Mouse (Mus musculus): Measurements from ENCODE around the gene Fndc3b. TPM values are rescaled to one million over a fixed set of nuclear protein-coding genes. Genes with fewer than 3 reads are reported as not detected.

Gene Fndc3b
- polyA plus RNA-seq, 1 experiment from 2014 or later, result 11.3 TPM

DNA sequence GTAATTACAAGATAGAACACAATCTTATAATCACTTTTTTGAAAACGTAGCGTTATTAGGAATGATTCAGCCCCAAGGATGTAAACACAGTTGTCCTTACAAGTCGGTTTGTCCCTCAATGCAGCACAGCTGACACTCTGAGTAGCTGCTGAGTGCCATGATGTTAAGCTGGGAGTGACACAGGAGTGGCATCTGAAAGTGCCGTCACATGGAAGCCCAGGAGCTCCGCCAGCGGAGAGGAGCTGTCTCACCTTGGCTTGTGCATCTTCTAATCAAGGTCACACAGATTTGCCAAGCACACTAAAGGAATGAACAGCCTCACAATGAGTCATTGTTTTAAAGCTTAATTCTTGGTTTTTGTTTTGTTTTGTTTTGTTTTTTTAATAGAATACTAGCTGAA is 68.7 kb downstream of the Fndc3b start:
- H3K4me2 ChIP-seq (replicated peaks), result no peak overlapping the region
- H3K27ac ChIP-seq, result no peak overlapping the region
- H3K9me3 ChIP-seq (ENCODE audit: control insufficient read depth, low read length), result no peaks in the 10 kb centered on the region
- H3K9ac ChIP-seq, result no peak overlapping the region
- H3K27me3 ChIP-seq (ENCODE audit: control insufficient read depth, insufficient read depth, low read length), result no peaks in the 10 kb centered on the region
- H3K4me3 ChIP-seq (replicated peaks; ENCODE audit: low read length), result no peak overlapping the region
- peaks cover 5% of the 10 kb centered on the region; the same call in 1 of the 2 replicates for H3K4me1 ChIP-seq (replicated peaks; ENCODE audit: control insufficient read depth, insufficient read depth, low read length)
- DNase-seq (ENCODE audit: low spot score), result no peak
- ATAC-seq (ENCODE audit: low FRiP score), result no peak
- WGBS, result 94% methylated on average over 6 of the region's 6 CpGs
- H3K36me3 ChIP-seq (replicated peaks; ENCODE audit: control insufficient read depth, insufficient read depth), result no peaks in the 10 kb centered on the region

DNA sequence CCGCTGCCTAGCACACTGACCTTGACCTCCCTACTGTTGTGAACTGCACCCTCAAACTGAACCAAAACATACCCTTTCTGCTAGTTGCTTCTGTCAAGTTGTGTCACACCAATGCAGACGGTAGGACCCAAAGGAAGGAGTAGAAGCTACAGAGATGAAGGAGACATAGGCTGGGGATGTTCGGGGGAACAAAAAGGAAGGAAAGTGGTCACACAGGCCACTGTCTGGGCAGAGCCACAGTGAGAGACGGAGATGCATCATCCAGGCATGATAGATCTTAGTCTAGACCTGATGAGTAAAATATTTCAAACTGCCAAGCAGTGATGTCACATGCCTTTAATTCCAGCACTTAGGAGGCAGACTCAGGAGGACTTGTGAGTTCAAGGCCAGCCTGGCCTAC is 71.4 kb downstream of the Fndc3b start:
- Histone ChIP-seq H3K36me3 (replicated peaks; ENCODE audit: control insufficient read depth, insufficient read depth) (no peaks in the 10 kb centered on the region), H3K27ac (no peak overlapping the region), H3K27me3 (ENCODE audit: control insufficient read depth, insufficient read depth, low read length) (no peaks in the 10 kb centered on the region), H3K9me3 (ENCODE audit: control insufficient read depth, low read length) (no peaks in the 10 kb centered on the region), H3K4me2 (replicated peaks) (no peak overlapping the region), H3K4me3 (replicated peaks; ENCODE audit: low read length) (no peak overlapping the region), H3K9ac (no peak overlapping the region), H3K4me1 (replicated peaks; ENCODE audit: control insufficient read depth, insufficient read depth, low read length) (no peaks in the 10 kb centered on the region)
- DNase-seq (ENCODE audit: low spot score) (no peak), ATAC-seq (ENCODE audit: low FRiP score) (no peak)
- 88% methylated on average over 4 of the region's 4 CpGs for WGBS

DNA sequence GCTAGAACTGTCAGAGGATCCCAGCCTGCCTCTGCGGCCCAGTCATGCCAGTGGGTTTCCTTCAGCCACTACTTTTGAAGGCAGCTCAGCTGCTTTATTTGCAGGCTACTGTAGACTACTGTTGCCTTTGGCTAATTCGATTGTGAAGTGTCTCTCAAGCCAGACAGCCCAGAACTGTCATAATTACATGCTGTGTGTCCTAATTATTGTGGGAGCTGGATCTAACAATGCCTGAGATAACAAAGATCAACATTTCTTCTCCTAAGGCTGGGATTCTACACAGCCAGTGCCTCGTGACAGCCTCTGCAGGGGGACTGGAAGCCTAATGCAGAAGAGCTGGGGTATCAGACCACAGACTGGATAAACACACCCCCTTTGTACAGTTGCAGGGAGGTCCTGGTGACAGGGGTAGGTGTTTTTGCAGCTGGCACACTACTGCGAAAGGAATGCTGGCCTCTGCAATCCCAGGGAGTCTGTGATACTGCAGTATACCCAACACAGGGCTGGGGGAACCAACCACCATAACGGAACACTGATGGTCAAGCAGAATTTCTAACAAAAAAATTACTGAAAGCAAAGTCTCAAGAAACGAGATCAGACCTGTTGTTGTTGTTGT is 74.0 kb downstream of the Fndc3b start:
- H3K4me2 ChIP-seq (replicated peaks), result no peak overlapping the region
- no peaks in the 10 kb centered on the region for H3K36me3 ChIP-seq (replicated peaks; ENCODE audit: control insufficient read depth, insufficient read depth)
- H3K27me3 ChIP-seq (ENCODE audit: control insufficient read depth, insufficient read depth, low read length), result no peaks in the 10 kb centered on the region
- H3K4me3 ChIP-seq (replicated peaks; ENCODE audit: low read length), result no peak overlapping the region
- ATAC-seq (ENCODE audit: low FRiP score) (0 out of 2 replicates have a peak, but pooled peaks have one; percentile 47), DNase-seq (ENCODE audit: low spot score) (no peak)
- WGBS, result 76% methylated on average over 6 of the region's 6 CpGs
- H3K9me3 ChIP-seq (ENCODE audit: control insufficient read depth, low read length), result no peaks in the 10 kb centered on the region
- H3K4me1 ChIP-seq (replicated peaks; ENCODE audit: control insufficient read depth, insufficient read depth, low read length), result no peaks in the 10 kb centered on the region
- no peak overlapping the region for H3K9ac ChIP-seq
- no peak overlapping the region for H3K27ac ChIP-seq

DNA sequence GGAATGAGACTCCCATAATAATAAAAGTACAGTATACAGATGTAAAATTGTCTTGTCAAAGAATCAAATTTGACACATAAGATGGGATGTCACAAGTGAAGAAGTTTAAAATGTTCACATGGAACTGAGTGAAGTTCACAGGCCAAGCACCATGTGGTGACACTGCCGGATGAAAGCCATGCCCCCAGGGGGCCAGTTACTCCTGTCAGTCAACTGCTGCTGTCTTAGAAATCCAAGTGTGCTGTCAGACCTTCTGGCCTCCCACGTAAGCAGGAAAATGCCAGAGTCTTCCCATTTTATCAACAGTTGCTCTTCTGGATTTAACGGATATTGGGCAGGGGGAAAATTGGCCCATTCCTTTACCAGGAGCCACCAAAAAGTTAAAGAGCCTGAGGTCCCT is 75.3 kb downstream of the Fndc3b start:
- Histone ChIP-seq H3K4me2 (replicated peaks) (no peak overlapping the region), H3K27me3 (ENCODE audit: control insufficient read depth, insufficient read depth, low read length) (no peaks in the 10 kb centered on the region), H3K9ac (no peak overlapping the region), H3K4me3 (replicated peaks; ENCODE audit: low read length) (no peak overlapping the region), H3K36me3 (replicated peaks; ENCODE audit: control insufficient read depth, insufficient read depth) (no peaks in the 10 kb centered on the region), H3K4me1 (replicated peaks; ENCODE audit: control insufficient read depth, insufficient read depth, low read length) (no peaks in the 10 kb centered on the region), H3K9me3 (ENCODE audit: control insufficient read depth, low read length) (no peaks in the 10 kb centered on the region), H3K27ac (no peak overlapping the region)
- no peak for ATAC-seq (ENCODE audit: low FRiP score)
- WGBS, result 15% methylated on average over 3 of the region's 3 CpGs
- DNase-seq (ENCODE audit: low spot score), result no peak

DNA sequence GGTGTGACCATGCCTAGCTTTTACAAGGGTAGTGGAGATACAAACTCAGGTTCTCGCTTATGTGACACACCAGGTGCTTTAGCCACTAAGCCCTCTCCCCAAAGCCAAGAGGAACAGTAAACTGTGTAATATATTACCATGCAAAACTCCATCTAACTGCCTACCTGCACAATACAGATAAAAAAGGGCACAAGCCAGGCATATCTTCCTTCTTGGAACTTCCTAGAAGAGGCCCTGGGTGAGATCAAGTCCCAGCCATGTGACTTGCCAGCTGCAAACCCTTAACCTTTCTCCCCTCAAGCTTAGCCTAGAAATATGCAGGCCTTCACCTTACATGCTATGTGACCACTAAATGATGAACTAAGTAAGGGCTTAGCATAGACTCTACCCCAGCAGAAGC is 78.2 kb downstream of the Fndc3b start:
- Histone ChIP-seq H3K4me2 (replicated peaks) (no peak overlapping the region), H3K9me3 (ENCODE audit: control insufficient read depth, low read length) (no peaks in the 10 kb centered on the region), H3K4me3 (replicated peaks; ENCODE audit: low read length) (no peak overlapping the region), H3K4me1 (replicated peaks; ENCODE audit: control insufficient read depth, insufficient read depth, low read length) (no peaks in the 10 kb centered on the region), H3K36me3 (replicated peaks; ENCODE audit: control insufficient read depth, insufficient read depth) (no peaks in the 10 kb centered on the region), H3K27ac (no peak overlapping the region), H3K9ac (no peak overlapping the region), H3K27me3 (ENCODE audit: control insufficient read depth, insufficient read depth, low read length) (no peaks in the 10 kb centered on the region)
- WGBS, result 100% methylated on average over 1 of the region's 1 CpGs
- ATAC-seq (ENCODE audit: low FRiP score), result no peak
- DNase-seq (ENCODE audit: low spot score), result no peak

DNA sequence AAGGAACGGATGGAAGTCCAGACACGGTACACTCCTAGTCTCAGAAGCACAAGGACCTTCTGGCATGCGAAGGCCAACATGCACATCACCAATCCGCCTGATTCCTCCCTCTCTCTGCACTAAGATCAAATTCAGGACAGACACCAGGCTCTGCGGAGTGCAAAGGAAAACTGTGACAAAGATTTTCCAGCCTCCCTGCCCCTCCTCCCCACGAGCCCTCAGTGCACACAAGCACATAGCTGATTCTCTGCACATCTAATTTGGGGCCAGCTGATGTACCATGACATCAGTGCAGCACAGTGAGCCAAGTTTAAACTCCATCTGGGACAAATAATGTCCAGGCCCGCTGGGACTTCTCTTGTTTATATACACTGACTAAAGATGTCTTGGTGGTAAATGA is 80.0 kb downstream of the Fndc3b start:
- 69% methylated on average over 7 of the region's 7 CpGs for WGBS
- no peaks in the 10 kb centered on the region for H3K36me3 ChIP-seq (replicated peaks; ENCODE audit: control insufficient read depth, insufficient read depth)
- no peak overlapping the region for H3K4me2 ChIP-seq (replicated peaks)
- DNase-seq (ENCODE audit: low spot score) (peak; percentile 56), ATAC-seq (ENCODE audit: low FRiP score) (peak; percentile 72; the same call in 1 of the 2 replicates)
- H3K9me3 ChIP-seq (ENCODE audit: control insufficient read depth, low read length), result no peaks in the 10 kb centered on the region
- no peak overlapping the region for H3K27ac ChIP-seq
- no peak overlapping the region for H3K4me3 ChIP-seq (replicated peaks; ENCODE audit: low read length)
- no peaks in the 10 kb centered on the region for H3K4me1 ChIP-seq (replicated peaks; ENCODE audit: control insufficient read depth, insufficient read depth, low read length)
- no peak overlapping the region for H3K9ac ChIP-seq
- no peaks in the 10 kb centered on the region for H3K27me3 ChIP-seq (ENCODE audit: control insufficient read depth, insufficient read depth, low read length)

DNA sequence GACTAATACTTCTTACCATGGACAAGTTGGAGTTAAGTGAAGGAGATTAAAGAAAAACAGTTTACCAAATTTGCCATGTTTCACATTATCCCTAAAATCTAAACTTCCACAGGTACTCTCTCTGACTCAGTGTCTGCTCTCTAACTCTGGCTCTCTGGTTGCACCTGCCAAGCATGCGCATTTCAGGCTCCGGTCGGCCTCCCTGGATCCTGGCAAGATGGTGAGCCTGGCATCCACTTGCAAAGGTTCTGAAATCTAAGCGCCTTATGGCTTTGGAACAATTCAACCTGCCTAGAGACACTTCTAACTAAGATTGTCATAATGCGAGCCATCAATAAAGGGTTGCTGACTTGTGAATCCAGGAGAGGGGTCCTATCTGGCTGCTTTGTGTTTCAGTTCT is 81.4 kb downstream of the Fndc3b start:
- no peaks in the 10 kb centered on the region for H3K27me3 ChIP-seq (ENCODE audit: control insufficient read depth, insufficient read depth, low read length)
- H3K36me3 ChIP-seq (replicated peaks; ENCODE audit: control insufficient read depth, insufficient read depth), result no peaks in the 10 kb centered on the region
- WGBS, result 97% methylated on average over 5 of the region's 5 CpGs
- no peak overlapping the region for H3K9ac ChIP-seq
- no peak overlapping the region for H3K27ac ChIP-seq
- no peaks in the 10 kb centered on the region for H3K9me3 ChIP-seq (ENCODE audit: control insufficient read depth, low read length)
- DNase-seq (ENCODE audit: low spot score) (no peak), ATAC-seq (ENCODE audit: low FRiP score) (no peak)
- no peak overlapping the region for H3K4me2 ChIP-seq (replicated peaks)
- H3K4me3 ChIP-seq (replicated peaks; ENCODE audit: low read length), result no peak overlapping the region
- peaks cover 10% of the 10 kb centered on the region for H3K4me1 ChIP-seq (replicated peaks; ENCODE audit: control insufficient read depth, insufficient read depth, low read length)

DNA sequence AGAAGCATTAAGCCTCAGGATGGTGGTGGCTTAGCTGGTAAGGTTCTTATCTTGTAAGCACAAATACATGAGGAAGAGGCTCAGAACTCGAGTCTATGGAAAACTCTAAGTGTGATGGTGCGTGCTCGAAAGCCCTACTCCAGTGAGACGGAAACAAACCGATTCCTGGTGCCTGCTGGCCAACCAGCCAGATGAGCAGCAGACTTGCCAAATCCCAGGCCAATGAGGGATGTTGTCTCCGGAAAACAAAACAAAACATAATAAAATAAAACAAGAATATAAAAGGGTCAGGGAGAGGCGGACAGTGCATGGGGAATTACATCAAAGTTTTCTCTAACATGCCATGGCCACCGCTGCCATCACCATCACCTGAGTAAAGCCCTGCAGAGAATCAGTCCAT is 84.8 kb downstream of the Fndc3b start:
- no peaks in the 10 kb centered on the region for H3K27me3 ChIP-seq (ENCODE audit: control insufficient read depth, insufficient read depth, low read length)
- WGBS, result 89% methylated on average over 8 of the region's 8 CpGs

DNA sequence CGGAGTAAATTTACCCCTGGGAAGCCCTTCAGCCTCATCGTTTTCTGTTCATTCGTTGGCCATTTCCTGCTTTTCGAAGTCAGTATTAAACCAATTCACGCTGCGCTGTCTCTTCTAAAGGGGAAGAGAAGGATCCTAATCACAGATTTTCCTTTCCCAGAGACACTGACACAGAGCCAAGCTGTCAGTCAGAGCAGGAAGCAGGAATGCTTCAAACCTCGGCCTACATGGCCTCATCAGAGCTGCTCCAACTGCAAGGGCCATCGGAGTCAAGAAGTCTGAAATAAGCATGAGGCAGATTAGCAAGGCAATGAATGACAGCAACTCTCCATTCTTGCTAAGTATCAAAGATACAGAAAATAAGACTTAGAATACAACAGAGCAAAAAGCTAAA is 85.5 kb downstream of the Fndc3b start:
- no peak for ATAC-seq (ENCODE audit: low FRiP score)
- H3K27ac ChIP-seq, result peak overlapping the region; percentile 58

More for the DNA sequence above, 84.8 kb downstream of the Fndc3b start:
- no peaks in the 10 kb centered on the region for H3K36me3 ChIP-seq (replicated peaks; ENCODE audit: control insufficient read depth, insufficient read depth)
- H3K4me2 ChIP-seq (replicated peaks), result no peak overlapping the region
- DNase-seq (ENCODE audit: low spot score), result no peak
- H3K9me3 ChIP-seq (ENCODE audit: control insufficient read depth, low read length), result no peaks in the 10 kb centered on the region
- ATAC-seq (ENCODE audit: low FRiP score), result no peak
- no peak overlapping the region for H3K4me3 ChIP-seq (replicated peaks; ENCODE audit: low read length)
- peaks cover 18% of the 10 kb centered on the region for H3K4me1 ChIP-seq (replicated peaks; ENCODE audit: control insufficient read depth, insufficient read depth, low read length)
- H3K9ac ChIP-seq, result no peak overlapping the region
- H3K27ac ChIP-seq, result no peak overlapping the region

More for the DNA sequence above, 85.5 kb downstream of the Fndc3b start:
- no peak for DNase-seq (ENCODE audit: low spot score)
- Histone ChIP-seq H3K36me3 (replicated peaks; ENCODE audit: control insufficient read depth, insufficient read depth) (no peaks in the 10 kb centered on the region), H3K27me3 (ENCODE audit: control insufficient read depth, insufficient read depth, low read length) (no peaks in the 10 kb centered on the region), H3K4me2 (replicated peaks) (no peak overlapping the region), H3K9me3 (ENCODE audit: control insufficient read depth, low read length) (no peaks in the 10 kb centered on the region), H3K4me3 (replicated peaks; ENCODE audit: low read length) (no peak overlapping the region), H3K9ac (no peak overlapping the region), H3K4me1 (replicated peaks; ENCODE audit: control insufficient read depth, insufficient read depth, low read length) (peaks cover 18% of the 10 kb centered on the region)
- WGBS, result 77% methylated on average over 8 of the region's 8 CpGs
